Mouse (Mus musculus): Measurements from ENCODE around the gene Mrps11.

The Mrps11 gene

DNA sequence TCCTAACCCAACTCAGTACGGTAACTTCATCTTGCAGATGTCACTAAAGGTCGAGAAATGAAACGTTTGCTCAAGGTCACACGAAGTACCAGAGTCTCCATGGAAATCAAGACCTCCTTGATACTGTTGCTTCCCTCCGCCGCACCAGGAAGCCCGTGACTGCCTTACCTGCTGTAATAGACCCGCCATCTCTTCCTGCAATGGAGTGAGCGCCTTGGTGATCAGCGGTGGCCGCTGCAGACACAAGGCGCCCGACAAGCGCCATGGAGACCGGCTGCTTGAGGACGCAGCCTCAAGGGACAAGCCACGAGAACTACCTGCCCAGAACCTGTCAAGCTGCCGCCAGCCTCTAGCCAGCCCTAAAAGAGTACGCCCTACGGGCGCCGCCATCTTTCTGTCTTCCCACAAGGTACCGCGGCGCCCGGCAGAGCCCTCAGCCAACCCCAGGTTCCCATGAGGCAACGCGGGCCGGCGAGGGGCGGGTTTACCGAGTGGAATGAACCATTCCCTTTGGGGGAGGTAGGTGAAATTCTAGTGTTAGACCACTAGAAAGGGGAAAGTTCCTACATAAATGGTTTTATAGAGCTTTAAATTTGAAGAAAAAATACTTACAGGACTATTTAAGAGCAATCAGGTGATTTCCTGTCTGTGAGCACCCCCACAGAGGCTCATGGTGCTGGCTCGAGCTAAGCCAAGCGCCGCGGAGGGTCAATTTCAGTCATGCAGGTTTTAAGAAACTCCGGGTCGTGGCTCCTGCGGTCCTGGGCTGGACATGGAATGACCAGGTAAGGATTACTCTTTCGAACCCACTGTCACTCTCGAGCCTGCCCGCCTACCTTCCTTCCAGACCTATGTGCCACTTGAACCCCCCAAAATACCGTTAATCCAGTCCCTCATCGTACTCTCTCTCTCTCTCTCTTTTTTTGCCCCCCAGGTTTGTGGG is at the start of gene Mrps11, which contains the start of gene Mrpl46:
Mrps11 (plus strand) TSS at position 481 of the 943 bp plus-strand sequence.
Mrpl46 (minus strand) TSS at position 893 of the 943 bp plus-strand sequence.
- no peak for DNase-seq (ENCODE audit: extremely low read depth, low read depth, low spot score)

DNA sequence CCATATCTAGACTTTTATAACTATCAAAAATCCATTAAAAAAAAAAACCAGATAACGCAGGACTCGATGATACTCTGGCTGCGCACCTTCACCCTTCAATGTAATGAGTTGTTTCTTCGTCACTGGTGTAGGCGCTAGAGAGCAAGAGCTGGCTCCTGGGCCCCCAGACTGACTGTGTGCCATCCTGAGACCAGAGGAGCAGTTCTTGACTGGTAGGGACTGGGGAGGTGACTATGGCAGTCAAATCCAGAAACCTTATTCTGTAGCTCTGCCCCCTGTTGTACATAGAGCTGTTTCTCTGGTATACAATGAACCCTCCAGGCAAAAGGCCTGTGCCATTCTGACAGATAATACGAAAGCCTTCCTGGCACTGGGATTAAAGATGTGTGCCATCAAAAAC is 45.7 kb upstream of the Mrps11 start:
- DNase-seq (ENCODE audit: extremely low read depth, low read depth, low spot score), result no peak

DNA sequence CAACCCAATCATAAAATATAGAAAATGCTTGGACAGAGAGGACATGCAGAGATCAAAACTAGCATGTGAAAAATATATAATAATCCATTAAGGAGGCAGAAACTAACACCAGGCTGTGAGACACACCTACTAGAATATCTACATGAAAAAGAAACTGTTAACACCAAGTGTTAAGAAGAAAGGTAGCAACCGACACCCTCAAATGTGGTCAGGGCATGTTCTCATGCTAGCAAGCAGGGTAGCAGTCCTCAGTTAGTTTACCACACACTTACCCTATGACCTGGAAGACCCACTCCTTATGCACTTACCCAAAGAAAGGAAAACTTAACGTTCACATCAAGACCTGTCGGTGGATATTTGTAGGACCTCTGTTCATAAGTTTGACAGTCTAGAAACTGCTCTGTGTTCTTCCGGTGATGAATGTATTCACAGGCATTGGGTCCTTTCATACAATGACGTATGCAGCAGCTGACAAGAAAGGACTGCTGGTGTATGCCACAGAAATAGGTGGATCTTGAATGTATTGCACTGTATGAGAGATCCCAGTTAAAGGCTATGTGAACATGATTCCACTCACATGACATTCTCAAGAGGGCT is 45.2 kb upstream of the Mrps11 start, which contains the start of gene Ntrk3:
Ntrk3 (minus strand) TSS at position 399 of the 597 bp plus-strand sequence.
- DNase-seq (ENCODE audit: extremely low read depth, low read depth, low spot score), result no peak

DNA sequence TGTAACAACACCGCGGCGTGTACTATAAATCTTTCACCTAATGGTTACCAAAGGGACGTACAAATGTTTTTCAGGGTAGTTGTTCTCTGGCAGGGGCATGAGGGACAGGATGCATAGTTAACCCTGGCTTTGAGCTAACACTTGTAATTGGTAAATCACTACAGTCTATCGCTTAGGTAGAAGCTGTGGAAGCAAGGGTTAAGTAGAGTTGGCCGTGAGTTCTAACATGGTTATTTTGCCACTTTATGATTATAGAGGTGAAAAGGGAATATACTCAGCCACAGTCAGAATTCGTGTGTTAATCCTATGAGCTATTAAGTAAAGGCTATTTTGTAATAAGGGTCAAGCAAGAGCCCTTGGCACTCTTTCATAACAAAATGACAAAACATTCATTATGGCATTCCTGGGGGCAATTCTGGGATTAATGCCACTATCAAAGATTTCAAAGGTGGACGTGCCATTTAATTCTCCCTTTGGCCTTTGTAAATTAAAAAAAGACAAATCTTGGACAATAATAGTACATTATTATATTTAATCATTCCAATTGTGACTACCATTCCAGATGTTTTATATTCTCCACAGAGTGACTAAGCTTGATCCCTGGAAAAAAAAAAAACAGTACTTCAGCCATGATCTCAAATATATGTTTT is 43.4 kb upstream of the Mrps11 start:
- peak; percentile 80 for DNase-seq (ENCODE audit: extremely low read depth, low read depth, low spot score)

DNA sequence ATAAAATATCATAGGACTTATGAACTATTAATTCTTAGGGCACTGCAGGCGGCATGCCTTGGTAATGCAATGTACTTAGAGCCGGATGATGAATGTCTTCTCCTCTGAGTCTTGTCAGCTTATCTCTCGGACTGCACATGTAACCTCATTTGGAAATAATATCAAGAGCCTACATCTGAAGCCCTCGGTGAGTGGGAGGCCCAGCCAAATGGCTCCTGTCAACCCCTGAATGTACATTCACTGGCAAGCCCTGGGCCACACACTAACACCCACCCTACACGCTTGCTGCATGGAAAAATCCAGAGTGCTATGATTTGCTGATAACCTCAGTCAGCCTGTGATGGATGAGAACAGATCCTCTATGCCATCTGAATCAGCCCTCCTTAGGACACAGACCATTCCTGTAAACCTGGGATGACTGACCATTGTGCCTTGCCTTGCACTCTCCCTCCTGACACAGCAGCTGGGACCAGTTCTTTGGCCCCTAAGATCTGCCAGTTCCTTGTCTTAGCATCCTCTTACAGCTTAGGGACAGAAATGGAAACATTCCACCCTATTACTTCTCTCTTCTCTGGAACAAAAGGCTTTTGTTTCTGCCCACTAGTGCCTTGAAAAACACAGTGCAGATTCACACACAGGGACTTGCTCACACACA is 39.1 kb upstream of the Mrps11 start:
- no peak for DNase-seq (ENCODE audit: extremely low read depth, low read depth, low spot score)

DNA sequence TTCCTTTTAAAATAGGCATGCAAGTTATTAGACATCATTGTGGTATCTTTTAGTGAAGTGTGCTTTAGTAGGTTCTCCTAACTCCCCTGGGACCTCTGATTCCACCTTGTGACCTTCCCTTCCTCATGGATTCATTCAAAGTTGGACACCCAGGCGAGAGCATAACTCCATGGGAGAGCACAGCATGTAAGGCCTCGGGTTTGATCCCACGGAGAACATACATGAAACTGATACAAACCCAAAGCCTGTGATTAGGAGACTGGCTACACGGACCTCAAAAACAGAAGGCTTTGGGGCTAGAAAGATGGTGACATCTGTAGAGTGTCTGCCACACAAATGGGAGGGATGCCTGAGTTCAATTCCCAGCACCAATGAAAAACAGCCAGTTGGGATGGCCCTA is 30.0 kb upstream of the Mrps11 start:
- DNase-seq (ENCODE audit: extremely low read depth, low read depth, low spot score), result no peak

DNA sequence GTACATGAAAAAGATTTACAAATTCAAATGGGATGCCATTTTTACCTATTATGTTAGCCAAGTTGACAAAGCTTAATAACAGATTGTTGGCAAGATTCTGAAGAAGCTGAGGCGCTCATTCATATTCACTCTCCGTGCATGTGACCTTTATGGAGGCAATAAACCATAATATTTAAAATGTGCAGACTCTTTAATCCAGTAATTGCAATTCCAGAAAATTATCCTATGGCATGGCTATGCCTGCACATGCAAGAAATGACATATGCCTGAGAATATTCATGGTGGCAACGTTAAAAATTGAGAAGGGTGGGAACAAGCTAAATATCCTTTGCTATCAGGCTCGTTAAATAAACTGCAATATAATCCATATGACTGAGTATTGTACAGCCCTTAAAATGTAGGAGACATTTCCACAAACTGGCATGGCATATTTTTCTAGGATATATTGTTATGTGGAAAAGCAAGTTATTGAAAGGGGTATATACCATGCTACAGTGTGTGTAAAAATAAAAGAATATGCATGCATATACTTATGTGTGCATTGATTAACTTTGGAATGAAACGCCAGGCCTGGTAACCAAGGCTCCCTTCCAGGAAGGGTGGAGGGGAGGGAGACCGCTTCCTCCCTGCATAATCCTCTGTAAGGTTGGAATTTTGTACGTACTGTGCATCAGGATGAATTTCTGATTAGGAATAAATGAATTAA is 29.0 kb upstream of the Mrps11 start:
- no peak for DNase-seq (ENCODE audit: extremely low read depth, low read depth, low spot score)

DNA sequence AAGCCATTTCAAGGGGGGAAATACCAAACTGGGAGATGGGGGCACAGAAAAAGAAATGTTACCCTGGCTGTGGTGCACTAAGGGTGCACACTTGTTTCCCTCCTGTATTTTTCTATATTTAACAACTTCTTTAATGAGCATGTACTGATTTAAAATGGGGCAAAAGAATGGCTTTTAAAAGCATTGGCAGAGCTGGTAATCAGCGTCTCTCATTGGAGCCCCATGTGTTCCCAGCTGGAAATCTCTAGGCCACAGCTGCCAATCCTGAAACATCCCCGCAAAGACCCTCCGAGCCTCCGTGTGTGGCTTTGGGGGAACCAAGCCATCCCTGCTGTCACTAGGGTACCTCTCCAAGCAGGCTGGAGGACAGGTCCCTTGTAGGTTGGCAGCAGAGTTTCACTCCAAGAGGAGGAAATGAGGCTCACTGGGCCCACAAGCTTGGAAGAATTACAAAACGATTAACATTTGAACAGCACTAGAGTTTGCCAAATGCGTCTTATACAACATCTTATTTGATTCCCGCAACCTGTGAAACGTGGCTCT is 28.4 kb upstream of the Mrps11 start:
- DNase-seq (ENCODE audit: extremely low read depth, low read depth, low spot score), result no peak

DNA sequence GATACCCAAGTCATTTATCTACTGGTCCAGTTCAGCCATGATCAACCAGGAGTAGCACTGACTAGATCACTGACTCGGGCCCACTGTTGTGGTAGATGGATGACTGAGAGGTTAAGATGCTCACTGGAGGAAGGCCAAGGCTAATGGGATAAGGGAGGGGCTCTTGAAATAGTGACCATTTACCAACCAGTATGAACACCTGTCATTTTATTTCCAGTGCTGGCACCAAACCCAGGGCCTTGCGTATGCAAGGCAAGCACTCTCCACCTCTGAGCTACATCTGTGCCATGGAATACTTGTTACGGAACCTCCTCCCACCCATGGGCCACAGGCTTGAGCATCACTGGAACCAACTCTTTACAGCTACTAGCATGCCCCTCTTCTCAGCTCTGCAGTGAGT is 19.1 kb upstream of the Mrps11 start:
- no peak for DNase-seq (ENCODE audit: extremely low read depth, low read depth, low spot score)

DNA sequence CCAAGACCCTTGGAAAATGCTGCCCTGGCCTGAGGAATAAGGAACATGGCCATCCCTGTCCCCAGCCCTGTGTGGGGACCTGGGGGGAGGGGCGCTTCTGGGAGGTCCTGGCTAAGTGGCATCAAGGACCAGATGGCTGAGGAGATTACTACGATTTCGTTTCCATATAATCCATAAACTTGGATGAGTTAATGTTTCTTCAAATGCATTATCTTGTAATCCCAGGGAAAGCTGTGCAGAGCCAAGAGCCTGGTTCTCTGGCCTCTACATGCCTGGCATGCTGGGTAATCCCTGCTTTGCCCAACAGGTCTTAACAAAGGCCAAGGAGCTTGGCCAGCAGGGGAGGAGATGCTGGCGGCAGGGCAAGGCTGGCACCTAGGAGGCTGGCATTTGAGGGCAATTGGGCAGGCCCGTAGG is 17.7 kb upstream of the Mrps11 start:
- peak; percentile 77 for DNase-seq (ENCODE audit: extremely low read depth, low read depth, low spot score)

DNA sequence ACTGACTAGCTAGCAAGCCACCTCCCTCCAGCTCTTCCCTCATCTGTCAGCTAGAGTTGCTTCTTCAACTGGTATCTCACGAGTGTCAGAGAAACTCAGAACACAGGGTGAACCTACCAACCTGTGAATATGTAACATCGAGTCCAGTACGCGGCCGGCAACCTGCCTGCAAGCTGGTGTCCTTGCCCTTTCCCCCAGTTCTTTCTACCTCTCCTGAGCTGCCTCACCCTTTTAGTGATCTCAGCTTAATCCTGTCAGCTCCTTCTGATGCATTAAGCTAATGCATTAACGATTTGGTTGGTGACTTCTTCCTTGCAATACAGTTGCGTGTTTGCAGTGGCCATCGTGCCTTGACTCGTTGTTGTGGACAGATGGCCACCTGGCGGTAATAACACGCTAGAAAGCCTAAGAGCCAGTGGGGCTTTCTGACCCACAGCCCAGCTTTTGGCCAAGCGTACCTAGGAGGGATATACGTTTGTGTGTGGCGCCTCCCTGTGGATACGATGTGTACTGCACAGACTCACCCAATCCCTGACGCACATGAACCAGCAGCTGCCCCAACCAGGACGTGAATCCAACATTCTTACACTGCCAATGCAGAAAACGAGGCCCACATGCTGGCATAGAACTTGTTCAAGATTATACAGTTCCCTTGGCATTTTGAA is 16.8 kb upstream of the Mrps11 start:
- no peak for DNase-seq (ENCODE audit: extremely low read depth, low read depth, low spot score)

DNA sequence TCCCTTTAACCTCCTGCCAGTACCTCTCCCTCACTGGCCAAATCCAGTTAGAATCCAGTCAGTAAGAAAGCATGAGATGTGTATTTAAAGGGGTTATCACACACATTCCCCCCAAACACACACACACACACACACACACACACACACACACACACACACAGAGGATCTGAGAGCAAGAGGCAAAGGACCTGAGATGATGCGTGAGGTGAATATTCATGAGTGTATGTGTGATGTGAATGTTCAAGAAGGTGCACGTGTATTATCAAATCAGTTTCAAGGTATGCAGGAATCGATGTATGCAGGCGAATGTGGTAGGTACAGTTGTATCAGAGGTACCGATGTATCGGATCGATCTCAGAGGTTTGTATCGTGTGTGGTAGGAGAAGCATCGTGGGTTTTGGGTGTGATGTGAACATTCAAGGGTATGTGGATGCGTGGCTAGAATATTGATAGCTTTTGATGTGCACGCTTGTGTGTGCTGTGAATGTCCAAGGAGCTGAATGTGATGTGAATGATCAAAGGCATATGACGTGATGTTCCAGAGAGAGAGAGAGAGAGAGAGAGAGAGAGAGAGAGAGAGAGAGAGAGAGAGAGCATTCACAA is 14.9 kb upstream of the Mrps11 start:
- DNase-seq (ENCODE audit: extremely low read depth, low read depth, low spot score), result no peak

DNA sequence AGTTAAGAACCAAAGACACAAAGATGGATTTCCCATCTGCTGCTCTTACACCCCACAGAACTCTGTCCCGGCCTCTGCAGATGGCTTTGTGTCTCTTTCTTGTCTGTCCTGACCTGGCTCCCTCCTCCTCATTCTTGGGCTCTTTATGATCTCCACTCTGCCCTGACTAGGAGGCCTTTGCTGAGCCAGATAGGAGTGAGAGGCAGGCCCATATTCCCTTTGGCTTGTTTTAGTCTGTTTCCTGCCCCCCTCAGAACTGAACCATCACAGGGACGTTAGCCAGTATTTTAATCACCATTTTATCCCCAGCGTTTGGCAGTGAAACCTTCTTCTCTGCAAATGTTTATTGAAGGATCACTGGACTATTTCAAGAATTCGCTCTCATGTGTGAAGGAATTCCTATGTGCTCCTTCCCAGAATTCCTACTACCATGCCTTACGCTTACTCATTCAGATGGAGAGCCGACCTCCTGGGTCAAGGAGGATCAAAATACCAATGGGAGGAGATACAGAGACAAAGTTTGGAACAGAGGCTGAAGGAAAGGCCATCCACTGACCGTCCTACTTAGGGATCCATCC is 13.8 kb upstream of the Mrps11 start:
- no peak for DNase-seq (ENCODE audit: extremely low read depth, low read depth, low spot score)

DNA sequence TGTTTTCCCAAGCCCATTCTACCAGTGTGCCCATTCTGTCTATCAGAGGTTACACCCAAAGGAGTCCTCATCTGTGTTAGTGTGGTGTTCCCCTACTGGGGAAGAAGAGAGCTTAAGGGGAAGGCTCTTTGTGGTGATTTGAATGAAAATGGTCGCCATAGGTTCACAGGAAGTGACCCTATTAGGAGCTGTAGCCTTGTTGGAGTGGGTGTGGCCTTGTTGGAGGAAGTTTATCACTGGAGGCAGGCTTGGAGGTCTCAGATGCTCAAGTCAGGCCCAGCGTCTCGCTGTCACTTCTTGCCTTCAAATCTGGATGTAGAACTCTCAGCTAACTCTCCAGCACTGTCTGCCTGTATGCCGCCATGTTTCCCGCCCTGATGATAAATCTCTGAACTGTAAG is 12.0 kb upstream of the Mrps11 start:
- no peak for DNase-seq (ENCODE audit: extremely low read depth, low read depth, low spot score)

DNA sequence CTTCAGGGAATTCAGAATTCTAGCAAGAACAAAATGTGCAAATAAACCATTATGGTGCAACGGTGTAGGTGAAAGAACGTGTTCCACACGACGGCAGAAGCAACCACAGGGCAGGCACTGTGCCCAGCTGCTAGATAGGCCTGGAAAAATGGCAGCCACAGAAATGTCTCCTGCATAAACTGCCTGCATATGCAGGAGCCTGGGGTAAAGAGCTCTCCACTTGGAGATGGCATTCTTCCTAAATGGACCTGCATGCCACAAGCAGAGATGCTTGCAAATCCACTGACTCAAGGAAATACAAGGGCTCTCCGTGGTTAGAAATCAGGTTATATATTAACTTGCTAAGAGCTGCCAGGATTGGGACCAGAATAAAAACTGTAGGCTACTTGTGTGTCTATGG is 4.2 kb upstream of the Mrps11 start:
- no peak for DNase-seq (ENCODE audit: extremely low read depth, low read depth, low spot score)

DNA sequence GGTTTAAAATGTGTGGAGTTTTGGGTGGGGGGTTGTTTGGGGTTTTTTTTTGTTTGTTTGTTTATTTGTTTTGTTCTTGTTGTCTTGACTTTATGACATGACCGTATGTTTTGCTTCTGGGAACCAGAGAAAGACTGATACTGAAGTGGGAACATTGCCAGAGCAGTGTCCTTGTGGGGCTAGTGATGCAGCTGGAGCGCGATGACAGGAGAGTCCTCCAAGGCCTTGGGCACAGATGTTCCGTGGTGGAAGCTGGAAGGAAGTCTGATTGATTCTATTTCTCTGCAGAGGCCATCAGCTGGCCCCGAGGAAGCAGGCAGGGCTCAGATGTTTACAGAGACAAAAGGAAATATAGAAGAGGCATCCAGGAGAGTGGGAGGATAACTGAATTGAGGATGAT is 3.0 kb downstream of the Mrps11 start:
- DNase-seq (ENCODE audit: extremely low read depth, low read depth, low spot score), result no peak

DNA sequence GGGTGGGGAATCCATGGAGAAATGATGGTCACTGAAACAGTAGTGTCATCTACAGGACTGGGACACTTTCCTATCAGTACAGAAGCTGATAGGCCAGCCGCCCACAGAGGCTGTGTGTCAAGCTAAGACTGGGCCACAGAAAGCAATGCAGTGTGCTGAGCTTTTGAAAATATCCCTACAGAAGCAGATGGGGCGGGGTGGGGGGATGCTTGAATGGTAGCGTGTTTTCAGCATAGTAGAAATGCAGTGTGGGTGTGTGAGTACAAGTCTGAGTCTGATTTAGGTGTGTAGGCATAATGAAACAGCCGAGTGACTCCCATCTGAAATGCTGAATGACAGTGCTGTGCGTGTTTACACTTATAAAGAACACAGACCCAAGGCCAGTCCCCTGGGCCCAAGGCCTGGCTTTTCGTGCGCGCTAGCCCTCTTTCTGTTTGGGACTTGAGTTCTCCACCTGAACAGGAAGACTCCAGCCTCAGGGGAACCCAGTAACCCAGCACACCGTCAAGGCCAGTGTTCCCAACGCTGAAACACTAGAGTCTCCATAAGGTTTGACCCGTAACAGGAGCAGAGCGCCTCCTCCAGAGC is 5.0 kb downstream of the Mrps11 start:
- no peak for DNase-seq (ENCODE audit: extremely low read depth, low read depth, low spot score)

DNA sequence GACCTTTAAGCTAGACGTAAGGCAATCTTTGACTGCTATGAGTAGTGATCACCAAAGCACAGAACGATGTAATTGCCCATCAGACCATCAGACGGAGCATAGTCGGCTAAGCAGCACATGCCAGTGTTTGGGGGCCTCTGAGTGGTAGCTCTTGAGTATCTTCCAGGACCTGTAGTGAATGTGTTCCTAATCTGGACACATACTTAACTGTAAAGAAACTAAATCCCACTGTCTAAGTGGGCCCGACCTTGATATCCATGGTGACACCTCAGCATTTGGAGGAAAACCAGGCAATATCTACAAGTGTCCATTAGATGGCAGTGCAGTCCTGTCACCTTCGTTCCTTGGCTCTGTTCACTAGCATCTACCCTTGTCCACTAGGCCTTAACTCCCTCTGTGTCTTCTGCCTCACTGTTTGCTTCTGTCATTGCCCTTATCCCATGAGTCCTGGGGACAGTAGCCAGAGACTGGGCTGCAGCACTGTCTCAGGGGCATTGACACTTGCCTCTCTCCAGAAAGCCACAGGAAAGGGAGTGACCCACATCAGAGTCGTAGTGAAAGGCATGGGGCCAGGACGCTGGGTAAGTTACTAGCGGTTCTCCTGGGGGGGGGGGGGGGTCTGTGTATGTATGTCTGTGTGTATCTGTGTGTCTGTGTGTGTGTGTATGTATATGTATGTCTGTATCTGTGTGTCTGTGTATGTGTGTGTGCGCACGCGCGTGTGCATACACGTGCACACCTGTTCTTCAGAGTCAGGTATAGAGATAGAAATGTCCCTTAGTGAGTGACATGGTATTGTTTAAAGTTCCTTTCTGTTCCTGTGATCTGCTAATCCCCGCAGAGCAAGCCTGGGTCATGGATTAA is 8.7 kb downstream of the Mrps11 start:
- no peak for DNase-seq (ENCODE audit: extremely low read depth, low read depth, low spot score)

All from fat pad, adult 2 months (tissue).